Mouse (Mus musculus) small intestine, adult 10 weeks (tissue): ENCODE data around the gene Gm21095. TPM values are rescaled to one million over a fixed set of nuclear protein-coding genes. Genes with fewer than 3 reads are reported as not detected.

ENCODE experiments used
- polyA plus RNA-seq: library from polyadenylated mRNA; stranded (reverse); fragments of 350-450 nt; fragmentation: Illumina TruSeq; extraction: RNeasy Lipid Tissue Mini Kit (QIAGEN cat#74804); gene quantifications from one replicate; pipeline ENCODE4 v1.2.3, GENCODE M21; 2014; ENCODE audit warnings: low replicate concordance

Gm21095 gene
- polyA plus RNA-seq, result not detected

GRCm38 (mm10) chrY:84096979-84097378, at the start of gene Gm21095:
Gene Gm21095, plus strand, starts transcription at chrY:84097279.

